Mouse (Mus musculus): ENCODE results near the gene Arpc4. TPM values are rescaled to one million over a fixed set of nuclear protein-coding genes. Genes with fewer than 3 reads are reported as not detected.

Arpc4 gene
- polyA plus RNA-seq, 1 experiment, result 87.2 TPM

- no peak overlapping the region for H3K27ac ChIP-seq (ENCODE audit: insufficient read depth, low read length)
- TF ChIP-seq CTCF (IDR thresholded peaks at IDR 0.05; ENCODE audit: extremely low read depth, insufficient read depth, insufficient read length, insufficient replicate concordance) (no peak), POLR2A (IDR thresholded peaks at IDR 0.05; ENCODE audit: low read depth, low read length) (no peak)
- 89% methylated on average over 4 of the region's 4 CpGs for WGBS
- H3K4me1 ChIP-seq (ENCODE audit: control insufficient read depth, insufficient read depth, insufficient read length), result peaks cover 2% of the 10 kb centered on the region; the same call in 1 of the 2 replicates
- no peaks in the 10 kb centered on the region for H3K36me3 ChIP-seq (ENCODE audit: control insufficient read depth, insufficient read depth, low read length)
- H3K27me3 ChIP-seq (ENCODE audit: control insufficient read depth, insufficient read depth, low read length), result peaks cover 6% of the 10 kb centered on the region; the same call in 1 of the 2 replicates
- H3K4me3 ChIP-seq (ENCODE audit: extremely low read depth, insufficient read depth, insufficient read length), result no peak overlapping the region
- DNase-seq (ENCODE audit: low read depth in 1 of 2, low spot score in 2 of 2), result no peak
Measured at GRCm38 (mm10) chr6:113346897-113347296, 31.0 kb upstream of the Arpc4 start.

- Histone ChIP-seq H3K27ac (ENCODE audit: insufficient read depth, low read length) (no peak overlapping the region), H3K27me3 (ENCODE audit: control insufficient read depth, insufficient read depth, low read length) (no peaks in the 10 kb centered on the region), H3K36me3 (ENCODE audit: control insufficient read depth, insufficient read depth, low read length) (no peaks in the 10 kb centered on the region), H3K4me1 (ENCODE audit: control insufficient read depth, insufficient read depth, insufficient read length) (no peaks in the 10 kb centered on the region), H3K4me3 (ENCODE audit: extremely low read depth, insufficient read depth, insufficient read length) (no peak overlapping the region)
- TF ChIP-seq CTCF (IDR thresholded peaks at IDR 0.05; ENCODE audit: extremely low read depth, insufficient read depth, insufficient read length, insufficient replicate concordance) (no peak), POLR2A (IDR thresholded peaks at IDR 0.05; ENCODE audit: low read depth, low read length) (no peak)
- no peak for DNase-seq (ENCODE audit: low read depth in 1 of 2, low spot score in 2 of 2)
Measured at GRCm38 (mm10) chr6:113350538-113350937, 27.4 kb upstream of the Arpc4 start.

GRCm38 (mm10) chr6:113351161-113351560, 26.8 kb upstream of the Arpc4 start:
- Histone ChIP-seq H3K27ac (ENCODE audit: insufficient read depth, low read length) (no peak overlapping the region), H3K27me3 (ENCODE audit: control insufficient read depth, insufficient read depth, low read length) (no peaks in the 10 kb centered on the region), H3K4me3 (ENCODE audit: extremely low read depth, insufficient read depth, insufficient read length) (no peak overlapping the region), H3K4me1 (ENCODE audit: control insufficient read depth, insufficient read depth, insufficient read length) (no peaks in the 10 kb centered on the region), H3K36me3 (ENCODE audit: control insufficient read depth, insufficient read depth, low read length) (no peaks in the 10 kb centered on the region)
- TF ChIP-seq POLR2A (IDR thresholded peaks at IDR 0.05; ENCODE audit: low read depth, low read length), result no peak
- TF ChIP-seq CTCF (IDR thresholded peaks at IDR 0.05; ENCODE audit: extremely low read depth, insufficient read depth, insufficient read length, insufficient replicate concordance), result no peak
- DNase-seq (ENCODE audit: low read depth in 1 of 2, low spot score in 2 of 2), result no peak
- WGBS, result 93% methylated on average over 1 of the region's 1 CpGs

- H3K27ac ChIP-seq (ENCODE audit: insufficient read depth, low read length), result no peak overlapping the region
- 41% methylated on average over 10 of the region's 10 CpGs for WGBS
Measured at GRCm38 (mm10) chr6:113351653-113352052, 26.3 kb upstream of the Arpc4 start.

GRCm38 (mm10) chr6:113352820-113353219, 25.1 kb upstream of the Arpc4 start:
- Histone ChIP-seq H3K36me3 (ENCODE audit: control insufficient read depth, insufficient read depth, low read length) (no peaks in the 10 kb centered on the region), H3K4me3 (ENCODE audit: extremely low read depth, insufficient read depth, insufficient read length) (no peak overlapping the region), H3K27ac (ENCODE audit: insufficient read depth, low read length) (no peak overlapping the region), H3K27me3 (ENCODE audit: control insufficient read depth, insufficient read depth, low read length) (no peaks in the 10 kb centered on the region), H3K4me1 (ENCODE audit: control insufficient read depth, insufficient read depth, insufficient read length) (no peaks in the 10 kb centered on the region)
- TF ChIP-seq CTCF (IDR thresholded peaks at IDR 0.05; ENCODE audit: extremely low read depth, insufficient read depth, insufficient read length, insufficient replicate concordance) (no peak), POLR2A (IDR thresholded peaks at IDR 0.05; ENCODE audit: low read depth, low read length) (no peak)
- no peak for DNase-seq (ENCODE audit: low read depth in 1 of 2, low spot score in 2 of 2)
- 90% methylated on average over 3 of the region's 3 CpGs for WGBS

More at GRCm38 (mm10) chr6:113351653-113352052, 26.3 kb upstream of the Arpc4 start:
- no peaks in the 10 kb centered on the region for H3K36me3 ChIP-seq (ENCODE audit: control insufficient read depth, insufficient read depth, low read length)
- no peak for TF ChIP-seq POLR2A (IDR thresholded peaks at IDR 0.05; ENCODE audit: low read depth, low read length)
- no peak for TF ChIP-seq CTCF (IDR thresholded peaks at IDR 0.05; ENCODE audit: extremely low read depth, insufficient read depth, insufficient read length, insufficient replicate concordance)
- no peaks in the 10 kb centered on the region for H3K27me3 ChIP-seq (ENCODE audit: control insufficient read depth, insufficient read depth, low read length)
- no peak for DNase-seq (ENCODE audit: low read depth in 1 of 2, low spot score in 2 of 2)
- no peaks in the 10 kb centered on the region for H3K4me1 ChIP-seq (ENCODE audit: control insufficient read depth, insufficient read depth, insufficient read length)
- no peak overlapping the region for H3K4me3 ChIP-seq (ENCODE audit: extremely low read depth, insufficient read depth, insufficient read length)

GRCm38 (mm10) chr6:113353696-113354095, 24.2 kb upstream of the Arpc4 start:
- no peaks in the 10 kb centered on the region for H3K27me3 ChIP-seq (ENCODE audit: control insufficient read depth, insufficient read depth, low read length)
- 76% methylated on average over 3 of the region's 3 CpGs for WGBS
- H3K36me3 ChIP-seq (ENCODE audit: control insufficient read depth, insufficient read depth, low read length), result no peaks in the 10 kb centered on the region
- H3K27ac ChIP-seq (ENCODE audit: insufficient read depth, low read length), result no peak overlapping the region
- no peak for DNase-seq (ENCODE audit: low read depth in 1 of 2, low spot score in 2 of 2)
- TF ChIP-seq CTCF (IDR thresholded peaks at IDR 0.05; ENCODE audit: extremely low read depth, insufficient read depth, insufficient read length, insufficient replicate concordance) (no peak), POLR2A (IDR thresholded peaks at IDR 0.05; ENCODE audit: low read depth, low read length) (no peak)
- H3K4me3 ChIP-seq (ENCODE audit: extremely low read depth, insufficient read depth, insufficient read length), result no peak overlapping the region
- H3K4me1 ChIP-seq (ENCODE audit: control insufficient read depth, insufficient read depth, insufficient read length), result no peaks in the 10 kb centered on the region

- 83% methylated on average over 4 of the region's 4 CpGs for WGBS
- H3K27me3 ChIP-seq (ENCODE audit: control insufficient read depth, insufficient read depth, low read length), result no peaks in the 10 kb centered on the region
- TF ChIP-seq POLR2A (IDR thresholded peaks at IDR 0.05; ENCODE audit: low read depth, low read length), result no peak
- no peak for TF ChIP-seq CTCF (IDR thresholded peaks at IDR 0.05; ENCODE audit: extremely low read depth, insufficient read depth, insufficient read length, insufficient replicate concordance)
- H3K36me3 ChIP-seq (ENCODE audit: control insufficient read depth, insufficient read depth, low read length), result no peaks in the 10 kb centered on the region
- no peak overlapping the region for H3K4me3 ChIP-seq (ENCODE audit: extremely low read depth, insufficient read depth, insufficient read length)
- no peak for DNase-seq (ENCODE audit: low read depth in 1 of 2, low spot score in 2 of 2)
- H3K4me1 ChIP-seq (ENCODE audit: control insufficient read depth, insufficient read depth, insufficient read length), result no peaks in the 10 kb centered on the region
- H3K27ac ChIP-seq (ENCODE audit: insufficient read depth, low read length), result no peak overlapping the region
Measured at GRCm38 (mm10) chr6:113361476-113361875, 16.4 kb upstream of the Arpc4 start.

Data from spleen, adult 2 months (tissue).